Mouse (Mus musculus) cerebellum, adult 9-10 months (tissue): ENCODE data around the gene Gm904.
"Not testable (repeated sequence)": the region's sequence is repeated elsewhere in the genome, so short reads cannot be mapped to it uniquely, and the experiment has no call there.

ENCODE experiments used
- DNase-seq: peaks from one replicate; pipeline ENCODE4 v3.0.0; 2022

Gene Gm904

GRCm38 (mm10) chr13:50642928-50643327 is at the start of gene Gm904:
Gene Gm904 (plus strand): TSS chr13:50643228.
- DNase-seq, result not testable (repeated sequence)

GRCm38 (mm10) chr13:50648771-50649170 is 5.7 kb downstream of the Gm904 start:
- not testable (repeated sequence) for DNase-seq
